In genomic region chr5:121712232-121712933, GRCm38 (mm10) we compare ENCODE assay signal across 8 mouse cellular contexts. TPM values are rescaled to one million over a fixed set of nuclear protein-coding genes. Genes with fewer than 3 reads are reported as not detected.
A peak's percentile ranks its signal among the peaks of the same experiment; 100 is the strongest.
DNase-seq lines count a peak whose midpoint lies in the region; ATAC-seq and TF ChIP-seq lines count a peak whose summit lies in the region.

No protein-coding gene starts in this region.

- H3K4me3 ChIP-seq in heart, adult 2 months, result peak overlapping the region; percentile 83
- H3K4me3 ChIP-seq in kidney, embryonic 15.5 days (replicated peaks), result peak overlapping the region; percentile 99

- WGBS in heart, adult 2 months, result under 1% methylated on average over 57 of the region's 66 CpGs
- WGBS in kidney, embryonic 15.5 days, result under 1% methylated on average over 59 of the region's 66 CpGs

- peaks cover 5% of the 10 kb centered on the region for H3K36me3 ChIP-seq in heart, adult 2 months (ENCODE audit: control insufficient read depth, insufficient read depth, low read length)
- H3K36me3 ChIP-seq in kidney, embryonic 15.5 days, result peaks cover 3% of the 10 kb centered on the region; the same call in 1 of the 2 replicates

- peak; percentile 35 for ATAC-seq in kidney, embryonic 15.5 days (replicated peaks; ENCODE audit: low FRiP score)

- no peaks in the 10 kb centered on the region for H3K9me3 ChIP-seq in kidney, embryonic 15.5 days (replicated peaks)

- H3K4me2 ChIP-seq in kidney, embryonic 15.5 days, result peak overlapping the region; percentile 79

- TF ChIP-seq POLR2A in heart, adult 2 months (IDR thresholded peaks at IDR 0.05; ENCODE audit: insufficient read depth, low read depth, low read length), result no peak

- intact Hi-C loops in heart, adult 2 months (cut with DNase I), result loop anchor here (2.0 to 5.0 kb wide), 3 partner anchors 52 to 315 kb away; partner anchors contain the start of genes Acad10, Brap, Naa25 and Sh2b3

- H3K27me3 ChIP-seq in heart, adult 2 months (ENCODE audit: control insufficient read depth, insufficient read depth, low read length), result no peaks in the 10 kb centered on the region
- no peaks in the 10 kb centered on the region for H3K27me3 ChIP-seq in kidney, embryonic 15.5 days

- no peak for TF ChIP-seq EP300 in heart, adult 2 months (IDR thresholded peaks at IDR 0.05; ENCODE audit: insufficient read depth, low read depth, low read length)

- peaks cover 8% of the 10 kb centered on the region for H3K4me1 ChIP-seq in heart, adult 2 months (ENCODE audit: control insufficient read depth, insufficient read depth, low read length)
- H3K4me1 ChIP-seq in kidney, embryonic 15.5 days, result peaks cover 36% of the 10 kb centered on the region

- H3K79me2 ChIP-seq in heart, adult 2 months (replicated peaks; ENCODE audit: control insufficient read depth, insufficient read depth, low read length), result peaks cover 7% of the 10 kb centered on the region; the same call in 1 of the 2 replicates

- peak overlapping the region; percentile 92 for H3K9ac ChIP-seq in heart, adult 2 months (ENCODE audit: low read depth, low read length)
- H3K9ac ChIP-seq in kidney, embryonic 15.5 days, result peak overlapping the region; percentile 98

- H3K27ac ChIP-seq in heart, adult 2 months, result peak overlapping the region; percentile 99
- H3K27ac ChIP-seq in kidney, embryonic 15.5 days, result peak overlapping the region; percentile 97

- TF ChIP-seq CTCF in heart, adult 2 months (IDR thresholded peaks at IDR 0.05), result no peak

- peak; percentile 18 to 23 for DNase-seq in B cell, adult 2 months
- peak; percentile 59 for DNase-seq in ZHBTc4 (ENCODE audit: low read depth, low spot score)
- peak; percentile 59 for DNase-seq in embryo, embryonic 10.5 days (ENCODE audit: low spot score)
- peak; percentile 50 to 68 for DNase-seq in heart, adult 2 months
- peak; percentile 33 for DNase-seq in lung, postnatal 14 days
- peak; percentile 71 for DNase-seq in retina, postnatal 1 day
- DNase-seq in natural killer cell, adult 2 months (ENCODE audit: low spot score in 2 of 2), result no peak

RNA-seq across cellular contexts. Expression of gene Atxn2, which starts 1.2 kb away (rescaled TPM):
- 100 to 1,000 TPM; 155 to 161 TPM for total RNA-seq in heart, adult 2 months (2021)
- polyA plus RNA-seq in heart, adult 2 months (2012; rRNA removed), result 133 and 139 TPM in 2 replicates
- polyA plus RNA-seq in kidney, embryonic 15.5 days (2015; fragmentation: Nextera tagmentation; extraction: Ambion mirVana), result 50.1 and 54.9 TPM in 2 replicates

RNA-seq across cellular contexts. Expression of gene Brap, which starts 52.0 kb away (rescaled TPM):
- 10 to 100 TPM; 27.8 to 29.8 TPM for total RNA-seq in heart, adult 2 months (2021)
- polyA plus RNA-seq in heart, adult 2 months (2012; rRNA removed), result 16.6 and 23.1 TPM in 2 replicates
- polyA plus RNA-seq in kidney, embryonic 15.5 days (2015; fragmentation: Nextera tagmentation; extraction: Ambion mirVana), result 35.0 and 36.1 TPM in 2 replicates

RNA-seq across cellular contexts. Expression of gene Acad10, which starts 52.1 kb away (rescaled TPM):
- 10 to 100 TPM; 24.1 to 24.7 TPM for total RNA-seq in heart, adult 2 months (2021)
- 5.2 and 6.6 TPM in 2 replicates for polyA plus RNA-seq in heart, adult 2 months (2012; rRNA removed)
- polyA plus RNA-seq in kidney, embryonic 15.5 days (2015; fragmentation: Nextera tagmentation; extraction: Ambion mirVana), result 3.1 and 3.6 TPM in 2 replicates

Comparison
In these comparisons a context has a peak if more than half of its experiments do, and no peak if none do; other contexts are left out.
1. DNase-seq: peak in B cell, adult 2 months (2 of 2), ZHBTc4 (single experiment), embryo, embryonic 10.5 days (single experiment), heart, adult 2 months (2 of 2), lung, postnatal 14 days (single experiment) and retina, postnatal 1 day (single experiment); none in natural killer cell, adult 2 months (0 of 2).